Mouse (Mus musculus): ENCODE measurements at regions not wholly inside any gene's neighbourhood (a gene's known extent, or its start where the extent isn't known, plus 50 kb on each side); places are given as distances from the start of the nearest gene placed in this dataset.
"Not testable (repeated sequence)": the region's sequence is repeated elsewhere in the genome, so short reads cannot be mapped to it uniquely, and the experiment has no call there.

DNA sequence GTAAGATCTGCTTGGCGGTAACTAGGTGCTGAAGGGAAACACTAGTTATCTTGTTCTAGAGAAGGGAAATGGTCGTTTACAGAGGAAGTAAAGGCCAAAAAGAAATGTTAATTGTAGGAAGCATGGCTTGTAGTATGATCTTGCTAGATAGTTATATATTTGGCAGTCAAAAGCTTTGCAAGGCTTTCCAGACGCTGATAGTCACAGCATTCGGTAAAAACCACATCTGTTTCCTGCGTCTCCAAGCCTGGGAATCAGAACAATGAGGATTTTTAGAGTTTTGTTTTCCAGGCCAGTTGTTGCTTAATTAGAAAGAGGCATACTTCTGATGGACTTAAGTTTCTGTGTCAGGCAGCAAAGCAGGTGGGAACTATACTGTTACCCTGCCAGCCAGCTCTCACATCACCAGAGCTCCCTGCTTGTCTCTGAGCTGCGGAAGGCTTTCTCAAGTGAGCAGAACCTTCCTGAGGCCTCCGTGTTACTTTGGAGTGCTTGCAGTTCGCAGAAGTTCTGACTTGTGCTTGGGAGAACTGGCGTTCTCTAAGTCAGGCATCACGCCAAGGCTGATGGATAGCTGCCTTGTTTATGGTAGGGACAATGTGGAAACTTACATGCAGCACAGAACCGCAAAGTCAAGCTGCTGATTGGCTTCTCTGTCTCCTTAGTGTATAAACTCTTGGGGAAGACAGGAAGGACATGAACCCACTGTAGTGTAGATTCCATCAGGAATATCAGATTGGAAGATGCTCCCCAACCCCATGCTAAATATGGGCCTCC is 251.0 kb downstream of the Pros1 start:
- ATAC-seq (ENCODE audit: insufficient number of reproducible peaks, low FRiP score, low TSS enrichment, low read depth) = peak; percentile 29; the same call in 1 of the 2 replicates
- Histone ChIP-seq H3K27me3 (no peaks in the 10 kb centered on the region), H3K4me1 (peaks cover 12% of the 10 kb centered on the region; the same call in 1 of the 2 replicates), H3K9ac (no peak overlapping the region), H3K4me3 (replicated peaks) (no peak overlapping the region), H3K36me3 (no peaks in the 10 kb centered on the region), H3K9me3 (replicated peaks) (no peaks in the 10 kb centered on the region), H3K27ac (replicated peaks) (peak overlapping the region; percentile 77), H3K4me2 (replicated peaks) (no peak overlapping the region)
- WGBS = 45% methylated on average over 11 of the region's 11 CpGs

DNA sequence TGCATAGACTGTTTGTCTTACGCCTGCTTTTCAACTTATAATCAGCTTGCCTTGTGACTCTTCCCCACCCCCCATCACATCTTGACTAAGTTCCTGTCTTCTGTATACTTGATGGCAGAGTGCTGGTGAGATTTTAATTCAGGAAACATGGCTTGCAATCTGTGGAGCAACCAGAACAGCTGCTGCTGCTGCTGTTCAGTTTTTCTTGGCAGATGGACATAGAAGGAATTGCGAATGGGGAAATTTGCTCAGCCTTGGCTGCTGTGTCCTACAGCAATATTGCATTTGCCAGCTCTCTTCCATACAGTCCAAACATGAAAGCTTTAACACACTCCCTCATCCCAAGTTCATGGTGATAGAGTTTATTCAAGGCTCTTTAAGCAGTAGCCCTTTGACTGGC is 262.3 kb downstream of the Pros1 start:
- no peak for ATAC-seq (ENCODE audit: insufficient number of reproducible peaks, low FRiP score, low TSS enrichment, low read depth)

DNA sequence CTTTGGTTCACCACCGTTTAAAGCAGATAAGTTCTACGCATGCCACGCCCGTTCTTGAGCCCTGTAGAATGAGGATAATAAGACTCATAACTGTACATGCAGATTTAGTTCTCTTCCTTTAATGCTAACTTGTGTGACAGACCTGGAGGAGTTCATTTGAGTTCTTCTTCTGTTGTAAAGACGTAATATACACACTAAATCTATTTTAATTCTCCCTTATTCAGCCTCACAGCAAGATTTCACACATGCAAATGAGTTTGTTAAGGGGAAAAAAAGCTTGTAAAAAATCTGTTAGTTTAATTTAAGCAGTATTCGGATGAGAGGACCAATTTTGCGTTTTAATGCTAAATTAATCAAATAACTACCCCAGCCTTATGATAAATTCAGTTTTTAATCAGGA is 264.6 kb downstream of the Pros1 start:
- WGBS = 79% methylated on average over 7 of the region's 7 CpGs
- no peak overlapping the region for H3K4me2 ChIP-seq (replicated peaks)
- H3K36me3 ChIP-seq = no peaks in the 10 kb centered on the region
- H3K9ac ChIP-seq = no peak overlapping the region
- H3K27ac ChIP-seq (replicated peaks) = no peak overlapping the region
- H3K4me3 ChIP-seq (replicated peaks) = no peak overlapping the region
- H3K27me3 ChIP-seq = no peaks in the 10 kb centered on the region
- no peaks in the 10 kb centered on the region for H3K9me3 ChIP-seq (replicated peaks)
- H3K4me1 ChIP-seq = no peaks in the 10 kb centered on the region
- no peak for ATAC-seq (ENCODE audit: insufficient number of reproducible peaks, low FRiP score, low TSS enrichment, low read depth)

More for the DNA sequence above, 262.3 kb downstream of the Pros1 start:
- Histone ChIP-seq H3K4me2 (replicated peaks) (no peak overlapping the region), H3K27me3 (no peaks in the 10 kb centered on the region), H3K36me3 (no peaks in the 10 kb centered on the region), H3K9ac (no peak overlapping the region), H3K4me1 (no peaks in the 10 kb centered on the region), H3K9me3 (replicated peaks) (no peaks in the 10 kb centered on the region), H3K4me3 (replicated peaks) (no peak overlapping the region), H3K27ac (replicated peaks) (no peak overlapping the region)
- 64% methylated on average over 2 of the region's 2 CpGs for WGBS

DNA sequence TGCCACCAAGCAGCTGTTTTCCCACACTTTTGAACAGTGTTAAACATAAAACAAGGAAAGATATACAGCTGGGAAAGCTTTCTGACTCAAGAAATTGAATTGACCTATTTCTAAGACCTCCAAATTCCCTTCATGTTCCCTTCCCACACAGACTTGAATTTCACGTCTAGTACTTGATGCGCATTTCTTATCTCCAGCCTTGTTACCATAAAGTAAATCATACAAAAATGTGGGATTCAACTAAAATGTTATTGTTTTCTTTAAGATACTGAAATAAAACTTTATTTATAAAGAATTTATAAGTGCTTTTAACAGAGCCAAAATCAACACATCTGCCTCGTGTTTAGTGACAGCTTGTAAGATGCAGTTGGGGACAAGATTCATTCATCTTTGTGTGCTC is 289.7 kb downstream of the Pros1 start:
- 55% methylated on average over 3 of the region's 3 CpGs for WGBS
- no peak for ATAC-seq (ENCODE audit: insufficient number of reproducible peaks, low FRiP score, low TSS enrichment, low read depth)

DNA sequence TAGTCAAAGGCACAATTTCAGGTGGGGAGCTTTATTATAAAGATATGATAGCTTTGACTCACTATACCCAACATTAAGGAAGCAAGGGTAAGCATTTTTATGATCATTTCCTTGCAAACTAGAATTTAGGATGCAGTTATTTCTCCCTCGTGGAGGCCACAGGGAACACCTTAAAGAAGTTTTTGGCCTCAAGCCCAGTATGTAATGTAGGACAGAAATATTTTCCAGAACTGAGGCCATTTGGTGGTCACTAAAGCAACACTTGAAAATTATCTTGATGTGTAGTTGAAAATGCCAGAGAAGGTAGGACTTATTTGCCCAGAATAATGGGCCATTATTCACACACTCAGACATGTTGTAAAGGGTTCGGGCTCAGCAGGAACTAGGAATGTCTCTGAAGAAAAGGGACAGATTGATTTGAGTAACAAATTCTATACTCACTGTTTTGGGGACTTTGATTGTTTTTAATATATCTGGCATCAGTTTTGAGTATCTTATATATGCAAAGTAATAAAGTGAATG is 301.3 kb downstream of the Pros1 start:
- no peak for ATAC-seq (ENCODE audit: insufficient number of reproducible peaks, low FRiP score, low TSS enrichment, low read depth)
- H3K4me2 ChIP-seq (replicated peaks) = no peak overlapping the region
- H3K9ac ChIP-seq = no peak overlapping the region
- no peaks in the 10 kb centered on the region for H3K27me3 ChIP-seq
- 62% methylated on average over 2 of the region's 2 CpGs for WGBS
- H3K36me3 ChIP-seq = no peaks in the 10 kb centered on the region
- no peak overlapping the region for H3K27ac ChIP-seq (replicated peaks)
- 0 out of 2 replicates have a peak, but pooled peaks cover 3% of the 10 kb centered on the region for H3K4me1 ChIP-seq
- no peaks in the 10 kb centered on the region for H3K9me3 ChIP-seq (replicated peaks)
- H3K4me3 ChIP-seq (replicated peaks) = no peak overlapping the region

More for the DNA sequence above, 289.7 kb downstream of the Pros1 start:
- Histone ChIP-seq H3K27ac (replicated peaks) (no peak overlapping the region), H3K36me3 (no peaks in the 10 kb centered on the region), H3K9me3 (replicated peaks) (no peaks in the 10 kb centered on the region), H3K4me3 (replicated peaks) (no peak overlapping the region), H3K4me1 (no peaks in the 10 kb centered on the region), H3K9ac (no peak overlapping the region), H3K27me3 (no peaks in the 10 kb centered on the region), H3K4me2 (replicated peaks) (no peak overlapping the region)

DNA sequence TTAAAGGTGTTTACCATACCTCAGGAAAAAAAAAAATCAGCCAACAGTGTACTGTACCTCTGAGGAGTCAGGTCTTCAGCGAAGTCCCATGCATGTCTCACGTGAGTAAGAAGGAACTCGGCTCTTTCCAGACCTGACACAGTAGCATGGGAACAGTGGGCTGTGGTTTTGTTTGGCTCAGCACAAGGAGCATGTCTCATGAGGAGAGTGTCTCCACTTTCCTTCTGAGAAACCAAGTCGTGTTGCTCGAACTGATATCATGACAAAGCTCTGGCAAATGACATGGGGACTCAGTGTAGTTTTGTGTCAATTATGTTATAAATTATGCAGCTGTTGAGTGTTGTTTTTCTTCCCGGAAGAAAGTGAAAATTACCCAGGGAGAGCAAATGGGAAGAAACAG is 316.0 kb downstream of the Pros1 start:
- ATAC-seq (ENCODE audit: insufficient number of reproducible peaks, low FRiP score, low TSS enrichment, low read depth) = no peak
- Histone ChIP-seq H3K27me3 (no peaks in the 10 kb centered on the region), H3K4me3 (replicated peaks) (no peak overlapping the region), H3K9me3 (replicated peaks) (no peaks in the 10 kb centered on the region), H3K4me1 (no peaks in the 10 kb centered on the region), H3K4me2 (replicated peaks) (no peak overlapping the region), H3K27ac (replicated peaks) (no peak overlapping the region), H3K9ac (no peak overlapping the region), H3K36me3 (no peaks in the 10 kb centered on the region)
- WGBS = 62% methylated on average over 6 of the region's 6 CpGs

DNA sequence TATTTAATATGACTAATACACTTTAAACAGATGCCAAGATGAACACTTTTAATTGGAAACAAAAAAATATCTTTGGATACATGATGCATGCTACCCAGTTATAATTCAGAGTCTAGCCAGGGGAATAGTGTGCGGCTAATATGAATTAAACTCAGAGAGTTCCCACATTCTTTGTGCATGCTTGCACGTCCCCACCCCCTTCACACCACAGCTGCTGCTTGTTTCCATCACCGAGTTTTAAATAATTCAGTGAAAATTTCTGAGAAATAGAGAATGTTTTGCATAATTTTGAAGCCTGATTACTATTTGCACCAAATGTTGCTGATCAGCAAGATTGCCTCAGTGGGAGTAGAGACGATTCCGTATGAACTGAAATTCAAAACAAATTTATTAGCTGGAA is 325.1 kb downstream of the Pros1 start:
- H3K36me3 ChIP-seq = no peaks in the 10 kb centered on the region
- no peaks in the 10 kb centered on the region for H3K9me3 ChIP-seq (replicated peaks)
- no peaks in the 10 kb centered on the region for H3K4me1 ChIP-seq
- 41% methylated on average over 5 of the region's 5 CpGs for WGBS
- no peak overlapping the region for H3K4me3 ChIP-seq (replicated peaks)
- H3K27me3 ChIP-seq = no peaks in the 10 kb centered on the region
- H3K4me2 ChIP-seq (replicated peaks) = no peak overlapping the region
- H3K27ac ChIP-seq (replicated peaks) = no peak overlapping the region
- no peak overlapping the region for H3K9ac ChIP-seq
- no peak for ATAC-seq (ENCODE audit: insufficient number of reproducible peaks, low FRiP score, low TSS enrichment, low read depth)

DNA sequence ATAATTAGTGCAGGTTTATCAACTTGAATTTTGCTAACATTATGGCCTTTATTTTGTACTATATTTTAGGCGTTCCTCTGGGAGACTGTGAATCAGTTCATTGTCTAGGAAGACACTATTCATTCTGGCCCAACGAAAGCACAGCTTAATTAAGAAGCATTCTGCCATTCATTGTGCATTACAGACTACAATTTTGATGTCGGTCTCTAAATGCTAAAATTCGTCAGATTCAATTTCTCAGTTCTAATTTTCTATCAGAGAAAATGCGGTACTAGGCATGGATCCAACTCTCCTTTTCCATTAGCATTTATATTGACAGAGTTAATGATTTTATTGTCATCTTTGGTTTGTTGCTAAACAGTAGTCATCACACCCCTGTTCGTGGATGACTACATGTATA is 337.1 kb downstream of the Pros1 start:
- WGBS = 75% methylated on average over 6 of the region's 6 CpGs
- H3K9me3 ChIP-seq (replicated peaks) = no peaks in the 10 kb centered on the region
- H3K4me3 ChIP-seq (replicated peaks) = no peak overlapping the region
- H3K36me3 ChIP-seq = no peaks in the 10 kb centered on the region
- H3K9ac ChIP-seq = no peak overlapping the region
- no peaks in the 10 kb centered on the region for H3K4me1 ChIP-seq
- H3K4me2 ChIP-seq (replicated peaks) = no peak overlapping the region
- no peaks in the 10 kb centered on the region for H3K27me3 ChIP-seq
- H3K27ac ChIP-seq (replicated peaks) = no peak overlapping the region
- no peak for ATAC-seq (ENCODE audit: insufficient number of reproducible peaks, low FRiP score, low TSS enrichment, low read depth)

DNA sequence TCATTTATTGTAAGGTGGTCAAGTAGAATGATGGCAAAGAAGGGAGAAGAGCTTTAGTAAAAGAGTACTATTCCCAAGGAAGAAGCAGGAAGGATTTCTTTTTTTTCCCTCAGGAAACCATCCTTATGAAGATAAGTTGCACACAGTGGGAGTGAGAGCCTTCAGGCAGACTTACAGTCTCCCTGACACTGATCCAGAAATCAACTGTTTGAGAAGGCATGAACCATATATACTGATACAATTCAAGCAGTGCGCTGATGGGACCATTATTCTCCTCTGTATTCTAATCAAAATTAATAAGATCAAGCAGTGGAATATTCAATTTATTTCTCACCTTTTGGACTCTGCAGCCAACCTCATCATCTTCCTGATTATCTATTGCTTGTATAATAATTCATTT is 337.5 kb downstream of the Pros1 start:
- no peaks in the 10 kb centered on the region for H3K27me3 ChIP-seq
- WGBS = 85% methylated on average over 1 of the region's 1 CpGs

DNA sequence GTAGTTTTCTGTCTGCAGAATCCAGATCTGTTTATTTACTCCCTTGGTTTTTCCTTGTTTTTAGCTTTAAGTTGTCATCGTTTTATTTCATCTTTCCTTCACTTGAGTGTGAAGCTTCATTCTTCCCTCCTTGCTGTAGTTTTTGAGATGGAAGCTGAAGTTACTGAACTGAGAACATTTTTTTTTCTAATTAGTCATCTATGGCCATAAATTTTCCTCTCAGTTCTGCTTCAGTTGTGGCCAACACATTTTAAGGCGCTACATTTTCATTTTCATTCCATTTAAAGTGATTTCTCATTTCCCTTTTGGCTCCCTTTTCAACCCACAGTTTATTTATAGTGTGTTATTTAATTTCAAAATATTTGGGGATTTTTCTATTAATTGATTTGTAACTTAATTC is 340.5 kb downstream of the Pros1 start:
- H3K36me3 ChIP-seq = no peaks in the 10 kb centered on the region
- H3K4me3 ChIP-seq (replicated peaks) = no peak overlapping the region
- H3K4me2 ChIP-seq (replicated peaks) = no peak overlapping the region
- no peak overlapping the region for H3K27ac ChIP-seq (replicated peaks)
- WGBS = 90% methylated on average over 2 of the region's 2 CpGs
- H3K9ac ChIP-seq = no peak overlapping the region
- no peak for ATAC-seq (ENCODE audit: insufficient number of reproducible peaks, low FRiP score, low TSS enrichment, low read depth)
- no peaks in the 10 kb centered on the region for H3K9me3 ChIP-seq (replicated peaks)
- no peaks in the 10 kb centered on the region for H3K4me1 ChIP-seq
- no peaks in the 10 kb centered on the region for H3K27me3 ChIP-seq

More for the DNA sequence above, 337.5 kb downstream of the Pros1 start:
- ATAC-seq (ENCODE audit: insufficient number of reproducible peaks, low FRiP score, low TSS enrichment, low read depth) = no peak
- H3K9me3 ChIP-seq (replicated peaks) = no peaks in the 10 kb centered on the region
- no peak overlapping the region for H3K27ac ChIP-seq (replicated peaks)
- H3K4me1 ChIP-seq = no peaks in the 10 kb centered on the region
- no peaks in the 10 kb centered on the region for H3K36me3 ChIP-seq
- no peak overlapping the region for H3K4me3 ChIP-seq (replicated peaks)
- no peak overlapping the region for H3K4me2 ChIP-seq (replicated peaks)
- H3K9ac ChIP-seq = no peak overlapping the region

DNA sequence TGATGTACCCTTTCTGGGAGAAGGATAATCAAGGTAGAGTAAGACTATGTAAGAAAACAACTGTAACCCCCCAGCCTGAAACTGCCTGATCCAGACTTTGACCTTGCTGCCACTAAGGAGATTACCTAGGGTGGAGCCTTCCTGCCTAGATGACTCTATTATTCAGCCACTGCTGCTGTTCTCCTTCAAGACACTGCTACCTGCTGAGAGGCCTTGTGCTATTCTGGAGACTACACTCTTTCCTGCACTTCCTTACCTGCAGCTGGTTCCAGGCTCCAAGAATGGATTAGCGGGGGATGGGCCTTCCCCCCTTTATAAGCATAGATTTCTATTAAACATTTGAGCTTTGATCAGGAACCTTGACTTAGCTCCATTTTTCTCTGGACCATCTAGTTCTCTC is 359.4 kb downstream of the Pros1 start:
- not testable (repeated sequence) for H3K4me3 ChIP-seq (replicated peaks); H3K27me3 ChIP-seq; H3K9ac ChIP-seq; H3K36me3 ChIP-seq; H3K9me3 ChIP-seq (replicated peaks); ATAC-seq (ENCODE audit: insufficient number of reproducible peaks, low FRiP score, low TSS enrichment, low read depth); H3K4me1 ChIP-seq; H3K27ac ChIP-seq (replicated peaks); H3K4me2 ChIP-seq (replicated peaks)
- 97% methylated on average over 1 of the region's 1 CpGs for WGBS

Data from embryonic facial prominence, embryonic 15.5 days (tissue).